Mouse (Mus musculus) embryonic facial prominence, embryonic 11.5 days (tissue): Measurements from ENCODE around the gene Insl5. TPM values are rescaled to one million over a fixed set of nuclear protein-coding genes. Genes with fewer than 3 reads are reported as not detected.

Source experiments
- ATAC-seq: fragments of 200-750 bp; cut with Nextera tagmentation; replicated peaks from 2 replicates; pipeline ENCODE4 v1.8.0; 2017; ENCODE audit warnings: low read depth; ENCODE audit not compliant: insufficient number of reproducible peaks, low FRiP score, low TSS enrichment
- DNase-seq: peaks from one replicate; pipeline ENCODE4 v3.0.0-alpha.2; 2015; ENCODE audit warnings: low spot score
- H3K27ac ChIP-seq: fragments of 300-500 bp; sonication (generic); replicated peaks from 2 replicates; pipeline ENCODE4 v1.5.1; 2014; ENCODE audit warnings: mild to moderate bottlenecking, low read depth, low read length, control low read depth
- H3K27me3 ChIP-seq: fragments of 300-500 bp; sonication (generic); 2 replicates; pipeline ENCODE4 v1.6.1; 2014; ENCODE audit warnings: mild to moderate bottlenecking, low read length, moderate library complexity, mixed read lengths; ENCODE audit not compliant: control insufficient read depth, insufficient read depth
- H3K36me3 ChIP-seq: fragments of 300-500 bp; sonication (generic); replicated peaks from 2 replicates; pipeline ENCODE4 v1.6.1; 2014; ENCODE audit warnings: low read depth, mild to moderate bottlenecking, low read length, moderate library complexity, mixed read lengths; ENCODE audit not compliant: control insufficient read depth, insufficient read depth
- H3K4me1 ChIP-seq: fragments of 300-500 bp; sonication (generic); 2 replicates; pipeline ENCODE4 v1.6.1; 2014; ENCODE audit warnings: low read length, mixed read lengths; ENCODE audit not compliant: control insufficient read depth, insufficient read depth
- H3K4me2 ChIP-seq: fragments of 300-500 bp; sonication (generic); 2 replicates; pipeline ENCODE4 v1.6.1; 2014; ENCODE audit warnings: low read depth, mild to moderate bottlenecking, control low read depth, low read length, moderate library complexity
- H3K4me3 ChIP-seq: fragments of 300-500 bp; sonication (generic); 2 replicates; pipeline ENCODE4 v1.5.1; 2014; ENCODE audit warnings: low read depth, low read length, control low read depth
- H3K9ac ChIP-seq: fragments of 300-500 bp; sonication (generic); replicated peaks from 2 replicates; pipeline ENCODE4 v1.6.1; 2014; ENCODE audit warnings: mild to moderate bottlenecking, control low read depth, low read length
- H3K9me3 ChIP-seq: fragments of 300-500 bp; sonication (generic); replicated peaks from 2 replicates; pipeline ENCODE4 v1.6.1; 2016; ENCODE audit warnings: mild to moderate bottlenecking, low read length, inconsistent platforms, mixed read lengths; ENCODE audit not compliant: control insufficient read depth
- WGBS: fragments of 180-500 bp; shearing (Covaris S2); extraction: QIAGEN DNeasy Blood & Tissue Kit; methylation state at CpG from one replicate; pipeline ENCODE4 v1.1.7; 2014; 5-methylcytosine and 5-hydroxymethylcytosine counted together
- polyA plus RNA-seq: library from polyadenylated mRNA; unstranded; fragments of >200 nt; fragmentation: Nextera tagmentation; extraction: Ambion mirVana; gene quantifications from 2 replicates; pipeline ENCODE4 v1.2.1, GENCODE M21; 2014

The Insl5 gene
- polyA plus RNA-seq, 1 experiment from 2014 or later: 0.32 TPM

DNA sequence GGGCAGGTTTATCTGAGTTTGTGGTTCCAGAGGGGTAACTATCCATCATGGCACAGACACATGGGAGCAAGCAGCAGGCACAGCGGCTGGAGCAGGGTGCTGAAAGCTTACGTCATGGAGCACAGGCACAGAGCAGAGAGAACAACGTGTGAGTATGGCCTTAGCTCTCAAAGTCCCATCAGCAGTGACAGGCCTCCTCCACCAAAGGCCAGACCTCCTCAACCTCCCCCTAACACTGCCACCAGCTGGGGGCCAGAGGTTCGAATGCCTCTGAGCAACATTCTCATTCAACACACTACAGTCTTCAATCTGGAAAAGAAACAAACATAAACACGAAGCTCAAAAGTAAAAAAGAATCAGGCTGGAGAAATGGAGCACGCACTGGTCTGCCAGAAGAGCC is 38.1 kb downstream of the Insl5 start:
- 69% methylated on average over 6 of the region's 6 CpGs for WGBS
- Histone ChIP-seq H3K4me1 (no peaks in the 10 kb centered on the region), H3K9me3 (no peaks in the 10 kb centered on the region), H3K36me3 (no peaks in the 10 kb centered on the region), H3K27me3 (no peaks in the 10 kb centered on the region), H3K27ac (no peak overlapping the region), H3K9ac (no peak overlapping the region), H3K4me2 (no peak overlapping the region), H3K4me3 (no peak overlapping the region)
- DNase-seq: no peak
- no peak for ATAC-seq

DNA sequence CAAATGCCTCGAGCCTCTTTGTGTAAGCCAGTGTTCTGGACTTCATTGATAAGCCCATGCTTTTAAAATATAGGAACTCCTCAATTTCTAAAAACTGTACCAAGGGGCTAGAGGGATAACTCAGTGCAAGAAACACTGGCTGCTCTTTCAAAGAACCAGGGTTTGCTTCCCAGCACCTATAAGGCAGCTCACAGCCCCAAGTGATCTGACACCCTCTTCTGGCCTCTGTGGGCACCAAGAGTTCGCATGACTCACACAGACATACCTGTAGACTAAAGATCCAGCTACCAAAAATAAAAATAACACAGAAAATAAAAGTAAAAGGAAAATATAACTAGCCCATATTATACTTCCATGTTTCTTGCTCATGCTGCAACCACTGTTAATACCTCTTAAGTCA is 38.9 kb downstream of the Insl5 start:
- no peak for ATAC-seq
- WGBS: 70% methylated on average over 2 of the region's 2 CpGs
- H3K4me1 ChIP-seq: no peaks in the 10 kb centered on the region

DNA sequence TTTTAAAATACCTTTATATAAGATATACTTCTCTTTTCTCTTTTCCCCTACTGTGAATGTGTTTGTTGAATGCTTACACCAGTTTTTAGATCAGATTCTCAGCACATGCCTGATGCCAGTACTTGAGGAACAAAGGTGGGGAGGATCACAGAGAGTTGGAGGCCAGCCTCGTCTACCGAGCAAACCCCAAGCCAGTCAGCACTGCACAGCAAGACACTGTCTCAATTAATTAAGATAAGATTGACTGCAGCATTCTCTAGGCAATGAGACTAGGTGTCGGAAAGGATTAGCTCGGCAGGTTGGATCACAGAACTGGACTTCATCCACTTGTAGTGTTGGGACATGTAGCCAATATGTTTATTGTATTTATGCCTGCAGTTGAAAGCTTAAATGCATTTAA is 39.3 kb downstream of the Insl5 start:
- H3K27me3 ChIP-seq: no peaks in the 10 kb centered on the region
- DNase-seq: no peak
- 0 out of 2 replicates have a peak, but pooled peaks have one; percentile 26 for ATAC-seq
- no peak overlapping the region for H3K4me2 ChIP-seq
- H3K4me3 ChIP-seq: no peak overlapping the region
- H3K36me3 ChIP-seq: no peaks in the 10 kb centered on the region
- no peaks in the 10 kb centered on the region for H3K4me1 ChIP-seq
- WGBS: 51% methylated on average over 4 of the region's 4 CpGs
- H3K27ac ChIP-seq: no peak overlapping the region
- H3K9ac ChIP-seq: no peak overlapping the region
- no peaks in the 10 kb centered on the region for H3K9me3 ChIP-seq

More for the DNA sequence above, 38.9 kb downstream of the Insl5 start:
- Histone ChIP-seq H3K4me3 (no peak overlapping the region), H3K27me3 (no peaks in the 10 kb centered on the region), H3K36me3 (no peaks in the 10 kb centered on the region), H3K4me2 (no peak overlapping the region), H3K9me3 (no peaks in the 10 kb centered on the region), H3K9ac (no peak overlapping the region), H3K27ac (no peak overlapping the region)
- DNase-seq: no peak

GRCm38 (mm10) chr4:102986917-102987316 is 39.7 kb downstream of the Insl5 start:
- H3K36me3 ChIP-seq: no peaks in the 10 kb centered on the region
- H3K4me2 ChIP-seq: no peak overlapping the region
- 4% methylated on average over 2 of the region's 2 CpGs for WGBS
- no peak overlapping the region for H3K27ac ChIP-seq
- no peaks in the 10 kb centered on the region for H3K27me3 ChIP-seq
- no peak overlapping the region for H3K4me3 ChIP-seq
- ATAC-seq: 0 out of 2 replicates have a peak, but pooled peaks have one; percentile 76
- no peaks in the 10 kb centered on the region for H3K9me3 ChIP-seq
- H3K9ac ChIP-seq: no peak overlapping the region
- peak; percentile 89 for DNase-seq
- no peaks in the 10 kb centered on the region for H3K4me1 ChIP-seq

DNA sequence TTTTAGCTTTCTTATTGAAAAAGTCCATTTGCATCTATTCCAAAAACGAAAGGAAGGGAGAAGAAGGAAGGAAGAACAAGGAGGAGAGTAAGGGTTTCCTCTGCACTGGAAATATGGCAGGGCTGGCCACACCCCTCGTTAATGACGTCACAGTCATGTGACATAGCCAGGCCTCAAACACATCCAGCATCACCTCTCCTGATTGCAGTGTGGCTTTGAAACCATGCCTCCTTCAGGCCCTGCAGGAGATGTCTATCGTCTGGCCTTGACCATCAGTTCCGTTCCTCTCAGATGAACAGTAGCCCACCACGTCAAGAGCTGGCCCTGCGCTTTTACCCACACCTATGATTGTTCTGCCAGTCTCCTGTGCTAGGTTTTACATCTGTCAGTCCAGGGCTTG is 40.5 kb downstream of the Insl5 start:
- no peak overlapping the region for H3K4me2 ChIP-seq
- H3K9ac ChIP-seq: no peak overlapping the region
- no peaks in the 10 kb centered on the region for H3K9me3 ChIP-seq
- no peak for DNase-seq
- H3K27me3 ChIP-seq: no peaks in the 10 kb centered on the region
- no peaks in the 10 kb centered on the region for H3K4me1 ChIP-seq
- no peaks in the 10 kb centered on the region for H3K36me3 ChIP-seq
- 72% methylated on average over 7 of the region's 7 CpGs for WGBS
- H3K4me3 ChIP-seq: no peak overlapping the region
- no peak for ATAC-seq
- H3K27ac ChIP-seq: no peak overlapping the region

DNA sequence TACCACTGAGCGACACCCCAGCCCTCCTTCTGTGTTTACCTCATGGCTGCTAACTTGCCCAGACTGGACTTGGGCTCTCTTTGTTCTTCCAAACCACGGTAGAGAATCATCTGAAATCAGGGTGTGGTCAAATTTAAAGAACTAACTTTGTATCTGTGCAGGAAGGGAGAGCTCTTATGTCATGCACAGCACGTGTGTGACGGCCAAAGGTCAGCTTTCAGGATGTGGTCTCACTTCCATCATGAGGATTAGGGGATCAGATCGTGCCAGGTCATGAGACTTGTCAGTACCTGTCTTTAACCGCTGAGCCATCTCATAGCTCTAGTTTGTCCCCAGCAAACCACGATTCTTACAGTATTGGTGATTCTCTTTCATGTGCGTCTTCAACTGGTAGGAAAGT is 44.9 kb downstream of the Insl5 start:
- no peaks in the 10 kb centered on the region for H3K27me3 ChIP-seq
- ATAC-seq: no peak
- no peak overlapping the region for H3K4me2 ChIP-seq
- H3K4me1 ChIP-seq: peaks cover 5% of the 10 kb centered on the region; the same call in 1 of the 2 replicates
- no peak overlapping the region for H3K27ac ChIP-seq
- no peak for DNase-seq
- 79% methylated on average over 8 of the region's 8 CpGs for WGBS
- no peaks in the 10 kb centered on the region for H3K9me3 ChIP-seq
- no peak overlapping the region for H3K4me3 ChIP-seq
- H3K9ac ChIP-seq: no peak overlapping the region
- H3K36me3 ChIP-seq: no peaks in the 10 kb centered on the region

DNA sequence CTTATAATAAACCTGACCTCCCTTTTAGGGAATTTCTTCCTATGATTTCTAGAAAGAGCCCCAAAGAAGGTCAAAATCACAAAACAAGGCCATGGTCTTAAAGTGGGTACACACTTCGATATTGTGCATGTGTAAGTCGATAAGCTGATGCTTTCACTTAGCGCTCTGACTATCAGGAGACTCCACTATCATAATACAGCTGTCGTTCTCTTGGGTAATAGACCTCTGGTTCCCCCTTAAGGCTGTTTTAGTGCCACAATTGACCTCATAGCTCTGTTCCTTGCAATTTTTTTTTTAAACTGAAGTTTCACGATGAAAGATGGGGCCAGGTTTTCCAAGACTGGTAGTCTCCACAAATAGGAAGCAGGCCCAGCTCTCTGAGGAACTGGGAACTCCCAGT is 47.3 kb downstream of the Insl5 start:
- H3K27me3 ChIP-seq: no peaks in the 10 kb centered on the region
- H3K9me3 ChIP-seq: no peaks in the 10 kb centered on the region
- H3K9ac ChIP-seq: no peak overlapping the region
- H3K36me3 ChIP-seq: no peaks in the 10 kb centered on the region
- 0 out of 2 replicates have a peak overlapping the region, but pooled peaks have one; percentile 68 for H3K4me2 ChIP-seq
- no peak overlapping the region for H3K4me3 ChIP-seq
- peaks cover 5% of the 10 kb centered on the region; the same call in 1 of the 2 replicates for H3K4me1 ChIP-seq
- no peak for DNase-seq
- 50% methylated on average over 5 of the region's 5 CpGs for WGBS
- H3K27ac ChIP-seq: no peak overlapping the region
- no peak for ATAC-seq

DNA sequence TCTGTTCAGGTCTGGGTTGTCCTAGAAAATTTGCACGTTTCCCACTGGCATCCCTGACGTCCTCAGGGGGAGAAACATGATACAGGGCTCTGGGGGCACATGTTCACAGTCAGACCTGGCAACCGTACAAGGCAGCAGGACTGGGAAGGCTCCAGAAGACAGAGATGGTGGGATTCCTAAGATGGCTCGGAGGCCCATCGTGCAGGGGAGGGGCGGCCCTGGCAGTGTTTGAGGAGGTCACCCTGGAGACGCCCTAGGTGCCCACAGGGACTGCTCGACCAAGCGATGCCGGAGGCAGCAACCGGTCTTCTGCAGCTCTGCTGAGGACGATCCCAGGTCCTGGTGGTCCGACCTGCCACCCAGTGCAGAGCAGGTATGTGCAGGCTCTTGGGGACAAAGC is 48.2 kb downstream of the Insl5 start, which contains the start of gene Tctex1d1:
TSS of gene Tctex1d1 (plus strand) at position 167 of the 400 bp plus-strand sequence.
- H3K9ac ChIP-seq: peak within 1 kb of the TSS; percentile 39; the same call in 1 of the 2 replicates
- peak; percentile 73; the same call in 1 of the 2 replicates for ATAC-seq
- no peak within 1 kb of the TSS for H3K27ac ChIP-seq
- peak within 1 kb of the TSS; percentile 68 for H3K4me2 ChIP-seq
- WGBS: 2% methylated on average over 13 of the region's 13 CpGs
- DNase-seq: peak; percentile 47
- no peaks in the 10 kb centered on the region for H3K36me3 ChIP-seq
- H3K9me3 ChIP-seq: no peaks in the 10 kb centered on the region
- H3K27me3 ChIP-seq: no peaks in the 10 kb centered on the region
- peak within 1 kb of the TSS; percentile 26 for H3K4me3 ChIP-seq
- H3K4me1 ChIP-seq: peaks cover 5% of the 10 kb centered on the region; the same call in 1 of the 2 replicates
